Mouse (Mus musculus): Measurements from ENCODE around the gene Eif2b1. TPM values are rescaled to one million over a fixed set of nuclear protein-coding genes. Genes with fewer than 3 reads are reported as not detected.
A peak's percentile ranks its signal among the peaks of the same experiment; 100 is the strongest.

Gene Eif2b1
- polyA plus RNA-seq, 1 experiment from 2014 or later, result 64.1 TPM

DNA sequence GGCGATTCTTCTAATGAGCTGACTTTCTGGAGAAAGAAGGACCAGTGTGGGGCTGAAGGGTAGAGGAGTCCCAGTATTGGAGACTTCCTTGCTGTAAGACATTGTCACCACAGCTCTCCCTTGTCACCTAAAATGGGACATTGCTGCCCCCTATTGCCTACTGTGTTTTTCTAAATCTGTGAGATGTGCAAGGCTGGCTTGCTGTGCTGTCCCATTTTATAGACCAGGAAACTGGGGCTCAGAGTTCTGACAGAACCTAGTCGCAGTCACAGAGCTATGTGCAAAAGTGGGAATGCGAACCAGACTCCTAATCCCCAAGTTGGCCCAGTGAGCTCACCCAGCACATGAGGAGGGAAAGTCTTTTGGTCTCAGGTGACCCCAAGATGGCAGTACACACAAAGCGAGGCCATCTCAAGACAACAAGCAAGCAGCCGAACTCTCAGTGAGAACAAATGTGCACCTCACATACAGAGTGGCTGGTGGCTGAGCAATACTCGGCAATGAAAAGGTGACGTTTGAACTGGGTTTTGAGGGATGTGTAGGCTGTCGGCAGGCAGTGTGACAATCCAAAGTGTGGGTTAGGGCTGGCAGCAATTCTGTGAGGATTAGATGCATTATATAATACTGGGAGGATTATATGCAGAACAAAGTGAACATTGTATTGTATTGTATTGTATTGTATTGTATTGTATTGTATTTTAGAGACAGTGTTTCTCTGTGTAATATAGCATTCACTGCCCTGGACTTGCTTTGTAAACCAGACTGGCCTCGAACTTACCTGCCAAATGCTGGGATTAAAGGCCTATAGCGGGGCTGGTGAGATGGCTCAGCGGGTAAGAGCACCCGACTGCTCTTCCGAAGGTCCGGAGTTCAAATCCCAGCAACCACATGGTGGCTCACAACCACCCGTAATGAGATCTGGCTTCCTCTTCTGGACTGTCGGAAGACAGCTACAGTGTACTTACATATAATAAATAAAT is 39.8 kb downstream of the Eif2b1 start:
- Histone ChIP-seq H3K27me3 (replicated peaks; ENCODE audit: control insufficient read depth, insufficient read depth, low read length) (no peaks in the 10 kb centered on the region), H3K4me3 (ENCODE audit: low read length) (no peak overlapping the region), H3K9ac (ENCODE audit: low read depth, low read length) (no peak overlapping the region), H3K36me3 (ENCODE audit: control insufficient read depth, insufficient read depth, low read length) (peaks cover 3% of the 10 kb centered on the region; the same call in 1 of the 2 replicates), H3K4me2 (ENCODE audit: low read length) (no peak overlapping the region), H3K4me1 (ENCODE audit: control insufficient read depth, insufficient read depth, low read depth, low read length) (peaks cover 11% of the 10 kb centered on the region), H3K9me3 (ENCODE audit: control insufficient read depth, low read length) (no peaks in the 10 kb centered on the region), H3K27ac (ENCODE audit: low read depth, low read length) (no peak overlapping the region)
- 80% methylated on average over 15 of the region's 16 CpGs for WGBS
- no peak for ATAC-seq

DNA sequence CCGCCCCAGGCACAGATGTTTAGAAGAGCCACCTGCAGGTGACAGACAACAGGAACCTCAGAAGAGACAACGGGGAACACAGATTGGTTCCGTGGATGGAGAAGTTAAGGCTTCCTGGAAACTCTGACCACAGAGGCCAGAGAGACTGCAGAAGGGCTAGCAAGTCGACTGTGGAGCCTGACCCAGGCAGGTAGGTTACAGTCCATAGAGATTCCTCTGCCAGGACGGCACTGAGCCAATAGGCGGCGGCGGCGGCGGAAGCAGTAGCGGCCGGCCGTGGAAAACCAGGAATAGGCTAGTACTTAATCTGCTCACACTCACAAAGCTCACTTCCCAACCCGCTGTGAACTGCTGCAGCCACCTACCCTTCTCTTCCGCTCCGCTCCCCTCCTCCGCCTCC is 42.2 kb downstream of the Eif2b1 start:
- WGBS, result 7% methylated on average over 17 of the region's 17 CpGs
- peak overlapping the region; percentile 20; the same call in 1 of the 2 replicates for H3K9ac ChIP-seq (ENCODE audit: low read depth, low read length)

DNA sequence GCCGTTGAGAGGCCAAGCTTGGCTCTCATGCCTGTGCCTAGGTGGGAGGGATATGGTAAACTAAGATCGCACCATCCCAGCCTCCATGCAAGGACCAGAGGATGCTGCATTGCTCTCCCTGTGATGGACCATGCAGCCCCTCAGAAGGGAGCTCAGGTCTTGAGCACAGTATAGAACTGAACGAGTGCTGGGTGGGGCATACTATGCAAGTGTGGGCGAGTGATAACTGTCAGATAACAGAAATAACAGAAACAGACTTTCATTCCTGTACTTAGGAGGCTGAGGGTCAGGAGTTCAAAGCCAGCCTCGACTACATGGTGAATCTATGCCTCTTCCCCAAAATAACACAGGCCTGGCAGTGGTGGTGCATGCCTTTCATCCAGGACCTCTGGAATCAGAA is 43.9 kb downstream of the Eif2b1 start:
- H3K4me3 ChIP-seq (ENCODE audit: low read length), result no peak overlapping the region
- ATAC-seq, result no peak

More for the DNA sequence above, 42.2 kb downstream of the Eif2b1 start:
- no peak overlapping the region for H3K27ac ChIP-seq (ENCODE audit: low read depth, low read length)
- H3K4me3 ChIP-seq (ENCODE audit: low read length), result peak overlapping the region; percentile 18; the same call in 1 of the 2 replicates
- H3K4me2 ChIP-seq (ENCODE audit: low read length), result peak overlapping the region; percentile 49
- no peaks in the 10 kb centered on the region for H3K9me3 ChIP-seq (ENCODE audit: control insufficient read depth, low read length)
- H3K4me1 ChIP-seq (ENCODE audit: control insufficient read depth, insufficient read depth, low read depth, low read length), result peaks cover 6% of the 10 kb centered on the region
- no peaks in the 10 kb centered on the region for H3K36me3 ChIP-seq (ENCODE audit: control insufficient read depth, insufficient read depth, low read length)
- no peak for ATAC-seq
- H3K27me3 ChIP-seq (replicated peaks; ENCODE audit: control insufficient read depth, insufficient read depth, low read length), result no peaks in the 10 kb centered on the region

DNA sequence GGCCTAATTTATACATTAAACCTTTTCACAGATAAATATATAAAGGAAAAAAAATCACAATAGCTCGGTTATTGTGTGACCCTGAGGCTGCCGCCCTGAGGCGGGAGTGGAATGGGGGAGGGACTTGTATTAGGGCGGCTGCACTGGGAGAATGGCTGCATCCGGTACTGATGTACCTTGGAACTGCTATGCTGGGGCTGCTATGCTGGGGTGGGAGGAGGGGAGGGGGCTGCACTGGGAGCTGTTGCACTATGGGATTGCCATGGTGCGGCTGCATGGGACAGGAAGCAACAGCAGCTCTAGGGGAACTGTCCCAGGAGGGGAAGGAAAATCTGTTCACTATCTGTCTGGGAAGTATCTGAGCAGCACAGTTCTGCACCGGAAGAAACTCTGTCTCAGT is 46.5 kb downstream of the Eif2b1 start:
- WGBS, result 36% methylated on average over 7 of the region's 7 CpGs
- no peak for ATAC-seq
- no peaks in the 10 kb centered on the region for H3K9me3 ChIP-seq (ENCODE audit: control insufficient read depth, low read length)
- no peak overlapping the region for H3K27ac ChIP-seq (ENCODE audit: low read depth, low read length)
- H3K4me2 ChIP-seq (ENCODE audit: low read length), result no peak overlapping the region
- H3K27me3 ChIP-seq (replicated peaks; ENCODE audit: control insufficient read depth, insufficient read depth, low read length), result no peaks in the 10 kb centered on the region
- H3K4me1 ChIP-seq (ENCODE audit: control insufficient read depth, insufficient read depth, low read depth, low read length), result peaks cover 24% of the 10 kb centered on the region
- no peak overlapping the region for H3K4me3 ChIP-seq (ENCODE audit: low read length)
- H3K36me3 ChIP-seq (ENCODE audit: control insufficient read depth, insufficient read depth, low read length), result no peaks in the 10 kb centered on the region
- H3K9ac ChIP-seq (ENCODE audit: low read depth, low read length), result no peak overlapping the region

More for the DNA sequence above, 43.9 kb downstream of the Eif2b1 start:
- WGBS, result 66% methylated on average over 5 of the region's 5 CpGs
- Histone ChIP-seq H3K9ac (ENCODE audit: low read depth, low read length) (no peak overlapping the region), H3K27me3 (replicated peaks; ENCODE audit: control insufficient read depth, insufficient read depth, low read length) (no peaks in the 10 kb centered on the region), H3K36me3 (ENCODE audit: control insufficient read depth, insufficient read depth, low read length) (no peaks in the 10 kb centered on the region), H3K4me1 (ENCODE audit: control insufficient read depth, insufficient read depth, low read depth, low read length) (peaks cover 6% of the 10 kb centered on the region), H3K27ac (ENCODE audit: low read depth, low read length) (no peak overlapping the region), H3K4me2 (ENCODE audit: low read length) (no peak overlapping the region), H3K9me3 (ENCODE audit: control insufficient read depth, low read length) (no peaks in the 10 kb centered on the region)

DNA sequence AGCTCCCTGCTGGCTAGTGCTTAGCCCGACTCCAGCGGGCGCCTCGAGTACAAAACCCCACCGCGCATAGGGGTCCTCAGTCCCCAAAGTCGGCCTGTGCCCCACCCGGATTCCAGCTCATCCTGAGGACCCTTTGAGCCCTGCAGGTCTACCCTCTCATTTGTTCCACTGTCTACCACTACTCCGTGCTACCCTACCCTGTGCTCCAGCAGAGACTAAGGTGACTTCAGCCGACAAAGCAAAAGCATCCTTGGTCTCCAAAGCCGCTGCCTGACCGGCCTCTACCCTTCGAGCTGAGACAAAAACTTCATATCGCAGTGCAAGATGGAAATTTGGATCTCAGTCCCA is 47.4 kb downstream of the Eif2b1 start:
- 13% methylated on average over 14 of the region's 14 CpGs for WGBS
- no peak; the same call in 1 of the 2 replicates for ATAC-seq

DNA sequence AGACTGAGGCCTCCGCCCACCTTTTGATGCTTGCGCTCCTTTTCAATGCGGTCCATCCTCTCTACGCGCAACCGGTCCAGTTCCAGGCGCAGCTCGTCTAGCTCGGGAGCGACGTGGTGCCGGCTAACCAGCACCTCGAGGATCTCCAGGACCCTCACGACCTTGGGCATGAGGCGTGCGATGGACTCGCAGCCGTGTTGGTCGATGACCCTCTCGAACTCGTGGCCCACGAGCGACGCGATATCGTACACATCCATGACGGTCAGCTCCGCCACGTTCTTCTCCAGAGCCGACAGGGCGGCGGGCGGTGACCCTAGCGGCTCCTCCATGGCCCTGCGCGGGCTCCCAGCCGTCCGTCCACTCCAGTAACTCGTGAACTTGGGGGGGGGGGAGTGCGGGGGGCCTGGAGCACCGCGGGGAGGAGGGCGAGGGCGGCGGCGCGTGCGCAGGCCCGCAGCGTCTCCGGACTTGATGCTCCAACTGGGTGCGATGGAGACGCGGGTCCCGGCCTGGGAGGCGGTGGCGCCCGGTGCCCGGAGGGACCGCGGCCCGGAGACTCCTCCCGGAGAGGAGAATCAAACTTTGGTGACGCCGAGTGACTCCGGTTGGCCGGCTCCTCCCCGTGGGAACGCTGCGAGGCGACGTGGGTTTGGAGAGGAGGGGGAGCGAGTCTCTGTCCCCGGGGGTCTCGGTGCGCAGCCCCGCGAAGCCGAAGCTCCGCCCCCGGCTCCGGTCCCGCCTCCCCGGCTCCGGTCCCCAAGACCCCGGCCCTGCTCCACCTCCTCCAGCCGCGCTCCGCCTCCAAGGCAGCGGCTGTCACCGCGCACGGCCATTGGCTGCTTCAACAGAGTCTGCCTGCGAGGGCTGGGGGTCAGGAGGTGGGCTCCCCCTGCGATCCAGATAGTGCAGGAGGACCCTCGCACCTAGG is 48.0 kb downstream of the Eif2b1 start, which contains the start of gene Rilpl1:
Rilpl1 (minus strand) TSS at position 737 of the 928 bp plus-strand sequence.
- under 1% methylated on average over 74 of the region's 96 CpGs for WGBS
- no peaks in the 10 kb centered on the region for H3K36me3 ChIP-seq (ENCODE audit: control insufficient read depth, insufficient read depth, low read length)

More for the DNA sequence above, 47.4 kb downstream of the Eif2b1 start:
- no peaks in the 10 kb centered on the region for H3K27me3 ChIP-seq (replicated peaks; ENCODE audit: control insufficient read depth, insufficient read depth, low read length)
- peak overlapping the region; percentile 86 for H3K27ac ChIP-seq (ENCODE audit: low read depth, low read length)
- no peaks in the 10 kb centered on the region for H3K36me3 ChIP-seq (ENCODE audit: control insufficient read depth, insufficient read depth, low read length)
- H3K4me1 ChIP-seq (ENCODE audit: control insufficient read depth, insufficient read depth, low read depth, low read length), result peaks cover 24% of the 10 kb centered on the region
- H3K9me3 ChIP-seq (ENCODE audit: control insufficient read depth, low read length), result no peaks in the 10 kb centered on the region
- H3K4me2 ChIP-seq (ENCODE audit: low read length), result peak overlapping the region; percentile 84
- H3K4me3 ChIP-seq (ENCODE audit: low read length), result peak overlapping the region; percentile 82
- H3K9ac ChIP-seq (ENCODE audit: low read depth, low read length), result peak overlapping the region; percentile 84

DNA sequence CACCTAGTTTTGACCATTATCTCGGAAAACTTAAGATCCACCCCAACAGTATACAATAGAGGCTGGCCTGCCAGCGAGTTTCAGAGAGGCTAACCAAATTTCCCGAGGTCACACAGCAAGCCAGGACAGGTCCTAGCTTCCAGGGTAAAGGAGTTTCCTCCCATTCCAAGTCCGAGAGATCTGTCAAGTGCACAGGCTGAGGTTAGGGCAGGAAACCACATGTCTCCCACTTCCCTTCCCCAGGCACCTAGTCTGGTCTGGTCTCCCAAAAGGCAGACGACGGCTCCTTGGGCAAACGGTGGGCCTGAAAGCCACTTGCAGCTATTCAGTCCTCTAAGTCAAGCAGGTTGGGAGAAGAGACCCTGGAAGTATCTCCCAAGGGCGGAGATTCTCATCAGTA is 49.2 kb downstream of the Eif2b1 start:
- Histone ChIP-seq H3K36me3 (ENCODE audit: control insufficient read depth, insufficient read depth, low read length) (no peaks in the 10 kb centered on the region), H3K4me2 (ENCODE audit: low read length) (peak overlapping the region; percentile 84), H3K27ac (ENCODE audit: low read depth, low read length) (no peak overlapping the region), H3K9me3 (ENCODE audit: control insufficient read depth, low read length) (no peaks in the 10 kb centered on the region), H3K4me1 (ENCODE audit: control insufficient read depth, insufficient read depth, low read depth, low read length) (peaks cover 24% of the 10 kb centered on the region), H3K27me3 (replicated peaks; ENCODE audit: control insufficient read depth, insufficient read depth, low read length) (no peaks in the 10 kb centered on the region), H3K9ac (ENCODE audit: low read depth, low read length) (peak overlapping the region; percentile 84), H3K4me3 (ENCODE audit: low read length) (peak overlapping the region; percentile 82)
- 65% methylated on average over 8 of the region's 8 CpGs for WGBS
- no peak for ATAC-seq

More for the DNA sequence above, 48.0 kb downstream of the Eif2b1 start, which contains the start of gene Rilpl1:
- H3K9ac ChIP-seq (ENCODE audit: low read depth, low read length), result peak within 1 kb of the TSS; percentile 84
- H3K9me3 ChIP-seq (ENCODE audit: control insufficient read depth, low read length), result no peaks in the 10 kb centered on the region
- peaks cover 24% of the 10 kb centered on the region for H3K4me1 ChIP-seq (ENCODE audit: control insufficient read depth, insufficient read depth, low read depth, low read length)
- peak within 1 kb of the TSS; percentile 82 for H3K4me3 ChIP-seq (ENCODE audit: low read length)
- peak within 1 kb of the TSS; percentile 86 for H3K27ac ChIP-seq (ENCODE audit: low read depth, low read length)
- no peaks in the 10 kb centered on the region for H3K27me3 ChIP-seq (replicated peaks; ENCODE audit: control insufficient read depth, insufficient read depth, low read length)
- H3K4me2 ChIP-seq (ENCODE audit: low read length), result peak within 1 kb of the TSS; percentile 84
- ATAC-seq, result peak; percentile 93

DNA sequence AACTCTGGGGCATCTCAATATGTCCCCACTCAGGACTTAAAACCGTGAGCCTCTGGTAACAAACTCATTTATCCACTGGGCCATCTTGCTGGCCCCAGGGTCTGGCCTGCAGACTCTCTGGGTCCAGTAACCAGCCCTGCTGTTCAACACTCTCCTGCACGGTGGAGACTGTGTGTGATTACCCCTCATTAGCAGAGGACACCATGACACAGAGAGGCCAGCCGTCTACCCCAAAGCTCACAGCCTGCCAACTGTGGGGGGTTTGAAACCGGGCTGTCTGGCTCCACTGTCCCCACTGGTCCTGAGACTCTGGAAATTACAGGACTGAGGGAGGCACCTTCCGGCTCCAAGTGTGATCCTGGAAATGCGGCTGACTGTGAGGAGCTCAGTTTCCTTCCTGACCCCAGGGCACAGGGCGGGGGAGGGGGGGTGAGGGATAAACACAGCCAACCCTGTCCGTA is 49.7 kb downstream of the Eif2b1 start:
- no peaks in the 10 kb centered on the region for H3K9me3 ChIP-seq (ENCODE audit: control insufficient read depth, low read length)
- no peaks in the 10 kb centered on the region for H3K27me3 ChIP-seq (replicated peaks; ENCODE audit: control insufficient read depth, insufficient read depth, low read length)
- WGBS, result 34% methylated on average over 8 of the region's 8 CpGs
- H3K9ac ChIP-seq (ENCODE audit: low read depth, low read length), result peak overlapping the region; percentile 14
- peak overlapping the region; percentile 25 for H3K4me3 ChIP-seq (ENCODE audit: low read length)
- no peaks in the 10 kb centered on the region for H3K36me3 ChIP-seq (ENCODE audit: control insufficient read depth, insufficient read depth, low read length)
- peaks cover 24% of the 10 kb centered on the region for H3K4me1 ChIP-seq (ENCODE audit: control insufficient read depth, insufficient read depth, low read depth, low read length)
- peak overlapping the region; percentile 23; the same call in 1 of the 2 replicates for H3K27ac ChIP-seq (ENCODE audit: low read depth, low read length)
- peak overlapping the region; percentile 84 for H3K4me2 ChIP-seq (ENCODE audit: low read length)
- no peak for ATAC-seq
